Mouse (Mus musculus) heart, postnatal 0 days (tissue): ENCODE results near the gene Gpm6a.

Experiments used
- CTCF ChIP-seq: IDR thresholded peaks from 2 replicates; pipeline ENCODE4 v1.5.1; 2016; ENCODE audit warnings: antibody characterized with exemption, control low read depth, low read depth
- EP300 ChIP-seq: IDR thresholded peaks from 2 replicates; pipeline ENCODE4 v1.6.1; 2016; ENCODE audit warnings: antibody characterized with exemption, low read depth

GRCm38 (mm10) chr8:55035416-55035815 lies 80.8 kb downstream of the Gpm6a start:
- no peak for TF ChIP-seq CTCF
- TF ChIP-seq EP300: no peak
